Mouse (Mus musculus): ENCODE measurements around the gene Rpf1.

DNA sequence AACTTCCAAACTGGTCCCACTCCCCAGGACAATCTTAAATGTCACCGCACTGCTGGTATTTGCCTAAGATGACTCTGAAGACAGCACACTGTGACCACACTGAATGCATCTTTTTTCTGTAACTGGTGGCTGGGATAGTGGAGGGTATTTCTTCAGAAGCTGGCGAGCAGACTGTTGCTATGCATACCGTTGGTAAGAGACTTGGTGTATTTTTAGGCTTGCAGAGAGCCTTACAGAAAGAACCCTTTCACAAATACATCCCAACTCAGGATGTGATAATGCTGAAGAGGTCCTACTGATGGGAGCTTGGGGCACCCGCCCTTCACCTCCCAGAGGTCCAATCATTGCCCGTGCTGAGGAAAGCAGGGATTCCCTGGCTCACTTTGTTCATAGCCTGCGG lies 36.3 kb upstream of the Rpf1 start:
- TF ChIP-seq CTCF (IDR thresholded peaks at IDR 0.05; ENCODE audit: low read depth): no peak
- no peak for TF ChIP-seq EP300 (IDR thresholded peaks at IDR 0.05; ENCODE audit: low read depth)
